Mouse (Mus musculus): ENCODE results near the gene Gm20812.
"Not testable (repeated sequence)": the region's sequence is repeated elsewhere in the genome, so short reads cannot be mapped to it uniquely, and the experiment has no call there.

Gene Gm20812

GRCm38 (mm10) chrY:12381681-12382080 is at the start of gene Gm20812:
TSS of gene Gm20812 (plus strand) at chrY:12381981.
- not testable (repeated sequence) for DNase-seq (ENCODE audit: low read depth)
